Mouse (Mus musculus): ENCODE data around the gene Kantr.
"Not testable (repeated sequence)": the region's sequence is repeated elsewhere in the genome, so short reads cannot be mapped to it uniquely, and the experiment has no call there.

The Kantr gene

GRCm38 (mm10) chrX:152326996-152327688 is at the start of gene Kantr:
Kantr (minus strand) TSS chrX:152327495.
- peak; percentile 14 to 35 for DNase-seq (ENCODE audit: low read depth in 1 of 2, low spot score in 2 of 2)

GRCm38 (mm10) chrX:152368397-152369273 is 41.3 kb upstream of the Kantr start, which contains the start of gene Gpr173:
Gpr173 (minus strand) TSS chrX:152368704.
- no peak for DNase-seq (ENCODE audit: low read depth in 1 of 2, low spot score in 2 of 2)

- no peak for DNase-seq (ENCODE audit: low read depth in 1 of 2, low spot score in 2 of 2)
Observed at GRCm38 (mm10) chrX:152368054-152368396, 40.7 kb upstream of the Kantr start.

GRCm38 (mm10) chrX:152366418-152366817 is 39.1 kb upstream of the Kantr start:
- DNase-seq (ENCODE audit: low read depth in 1 of 2, low spot score in 2 of 2) = no peak

- no peak for DNase-seq (ENCODE audit: low read depth in 1 of 2, low spot score in 2 of 2)
Observed at GRCm38 (mm10) chrX:152352553-152353153, 25.4 kb upstream of the Kantr start.

- DNase-seq (ENCODE audit: low read depth in 1 of 2, low spot score in 2 of 2) = no peak
Observed at GRCm38 (mm10) chrX:152347041-152347440, 19.7 kb upstream of the Kantr start.

GRCm38 (mm10) chrX:152346587-152346986 is 19.3 kb upstream of the Kantr start:
- no peak for DNase-seq (ENCODE audit: low read depth in 1 of 2, low spot score in 2 of 2)

- DNase-seq (ENCODE audit: low read depth in 1 of 2, low spot score in 2 of 2) = no peak
Observed at GRCm38 (mm10) chrX:152342903-152343302, 15.6 kb upstream of the Kantr start.

GRCm38 (mm10) chrX:152342358-152342901 is 15.1 kb upstream of the Kantr start, which contains the start of gene Tspyl2:
Tspyl2 (minus strand) TSS chrX:152342425.
- DNase-seq (ENCODE audit: low read depth in 1 of 2, low spot score in 2 of 2) = peak; percentile 59 to 80

- no peak for DNase-seq (ENCODE audit: low read depth in 1 of 2, low spot score in 2 of 2)
Observed at GRCm38 (mm10) chrX:152341496-152341895, 14.2 kb upstream of the Kantr start.

GRCm38 (mm10) chrX:152336546-152337332 is 9.4 kb upstream of the Kantr start:
- DNase-seq (ENCODE audit: low read depth in 1 of 2, low spot score in 2 of 2) = peak; percentile 66 to 67

GRCm38 (mm10) chrX:152336123-152336522 is 8.8 kb upstream of the Kantr start:
- not testable (repeated sequence) for DNase-seq (ENCODE audit: low read depth in 1 of 2, low spot score in 2 of 2)

- not testable (repeated sequence) for DNase-seq (ENCODE audit: low read depth in 1 of 2, low spot score in 2 of 2)
Observed at GRCm38 (mm10) chrX:152329400-152329799, 2.1 kb upstream of the Kantr start.

GRCm38 (mm10) chrX:152327689-152328052 is 376 bp upstream of the Kantr start:
- no peak for DNase-seq (ENCODE audit: low read depth in 1 of 2, low spot score in 2 of 2)

GRCm38 (mm10) chrX:152323584-152323983 is 3.7 kb downstream of the Kantr start:
- no peak for DNase-seq (ENCODE audit: low read depth in 1 of 2, low spot score in 2 of 2)

- DNase-seq (ENCODE audit: low read depth in 1 of 2, low spot score in 2 of 2) = peak in 1 of 2 experiments; percentile 23
Observed at GRCm38 (mm10) chrX:152322776-152323175, 4.5 kb downstream of the Kantr start.

GRCm38 (mm10) chrX:152320535-152320934 is 6.8 kb downstream of the Kantr start:
- DNase-seq (ENCODE audit: low read depth in 1 of 2, low spot score in 2 of 2) = no peak

GRCm38 (mm10) chrX:152307942-152308341 is 19.4 kb downstream of the Kantr start:
- no peak for DNase-seq (ENCODE audit: low read depth in 1 of 2, low spot score in 2 of 2)

- DNase-seq (ENCODE audit: low read depth in 1 of 2, low spot score in 2 of 2) = no peak
Observed at GRCm38 (mm10) chrX:152307371-152307770, 19.9 kb downstream of the Kantr start.

GRCm38 (mm10) chrX:152306224-152306623 is 21.1 kb downstream of the Kantr start:
- DNase-seq (ENCODE audit: low read depth in 1 of 2, low spot score in 2 of 2) = no peak

- not testable (repeated sequence) for DNase-seq (ENCODE audit: low read depth in 1 of 2, low spot score in 2 of 2)
Observed at GRCm38 (mm10) chrX:152287026-152287425, 40.3 kb downstream of the Kantr start.
